Mouse (Mus musculus) CH12F3 (cell line): ENCODE measurements around the gene Pip4k2c.
"Not testable (repeated sequence)": the region's sequence is repeated elsewhere in the genome, so short reads cannot be mapped to it uniquely, and the experiment has no call there.

ENCODE experiments used
- in situ Hi-C: fragments of 300-500 bp; cut with MboI; formaldehyde crosslinking; loops from 2 replicates; pipeline ENCODE4 v1.14.3; 2020; ENCODE audit warnings: low sequenced_read_pairs

Gene Pip4k2c

DNA sequence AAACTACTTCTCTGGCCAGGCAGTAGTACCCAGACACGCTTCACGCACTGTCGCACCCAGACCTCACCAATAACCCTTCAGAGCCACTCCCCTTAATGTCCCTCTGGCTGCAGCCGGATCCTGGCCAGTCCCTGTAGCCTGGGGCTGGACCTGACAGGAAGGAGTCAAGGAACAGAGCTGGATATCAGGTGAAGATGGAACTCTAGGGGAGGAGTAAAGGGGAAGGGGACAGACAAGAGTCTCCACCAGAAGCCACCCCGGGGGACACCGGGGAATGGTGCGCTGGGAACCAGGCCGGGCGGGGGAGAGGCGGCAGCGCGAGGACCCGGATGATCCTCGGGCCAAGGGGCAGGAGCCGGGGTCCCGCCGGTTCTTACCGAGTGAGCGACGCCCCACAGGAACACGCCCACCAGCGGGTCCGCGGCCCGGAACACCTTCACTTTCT is 402 bp downstream of the Pip4k2c start:
- in situ Hi-C loops, result no loop called here

DNA sequence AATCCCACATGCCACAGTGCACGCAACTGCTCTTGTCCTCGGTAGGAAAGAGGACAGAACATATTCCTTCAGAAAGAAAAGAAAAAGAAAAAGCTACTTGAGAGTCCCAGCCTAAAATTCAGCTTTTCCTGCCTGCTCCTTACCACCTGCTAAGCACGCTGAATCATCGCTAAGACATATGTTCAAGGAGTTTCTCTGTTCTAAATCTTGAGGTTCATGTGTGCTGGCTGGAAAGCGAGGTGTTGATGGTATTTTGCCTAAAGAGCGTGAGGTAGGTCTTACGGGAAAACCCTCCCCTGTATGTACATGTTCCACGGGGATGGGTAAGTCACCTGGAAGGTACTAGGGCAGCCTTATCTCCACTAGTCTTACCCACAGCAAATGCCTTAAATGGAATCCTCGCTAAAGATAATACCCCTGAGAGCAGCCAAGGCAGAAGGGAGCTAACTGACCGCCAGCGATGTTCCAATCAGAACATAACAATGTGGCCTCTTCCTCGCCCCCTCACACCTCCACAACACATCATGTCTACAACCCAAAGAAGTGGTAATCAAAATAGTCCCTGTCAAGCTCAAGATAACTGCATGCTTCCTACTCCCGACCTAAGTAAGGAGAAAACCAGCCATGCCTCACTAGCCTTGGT is 1.3 kb downstream of the Pip4k2c start:
- in situ Hi-C loops, result no loop called here

DNA sequence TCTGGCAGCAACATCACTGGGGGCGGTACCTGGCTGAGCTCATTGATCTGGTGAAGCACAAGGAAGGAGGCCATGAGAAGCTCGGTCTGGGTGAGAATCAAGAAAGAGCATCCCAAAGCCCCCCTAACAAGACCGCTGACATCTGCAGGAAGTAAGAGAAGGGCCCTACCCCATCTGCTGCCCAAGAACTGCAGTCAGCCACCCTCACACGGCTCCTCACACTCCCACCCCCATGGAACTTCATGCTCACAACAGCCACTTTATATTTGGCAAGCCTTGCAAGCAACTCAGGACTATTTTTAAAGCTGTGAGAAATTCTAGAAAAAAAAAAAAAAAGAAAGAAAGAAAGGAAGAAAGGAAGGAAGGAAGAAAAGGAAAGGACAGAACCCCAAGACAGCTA is 2.5 kb downstream of the Pip4k2c start:
- in situ Hi-C loops, result no loop called here

DNA sequence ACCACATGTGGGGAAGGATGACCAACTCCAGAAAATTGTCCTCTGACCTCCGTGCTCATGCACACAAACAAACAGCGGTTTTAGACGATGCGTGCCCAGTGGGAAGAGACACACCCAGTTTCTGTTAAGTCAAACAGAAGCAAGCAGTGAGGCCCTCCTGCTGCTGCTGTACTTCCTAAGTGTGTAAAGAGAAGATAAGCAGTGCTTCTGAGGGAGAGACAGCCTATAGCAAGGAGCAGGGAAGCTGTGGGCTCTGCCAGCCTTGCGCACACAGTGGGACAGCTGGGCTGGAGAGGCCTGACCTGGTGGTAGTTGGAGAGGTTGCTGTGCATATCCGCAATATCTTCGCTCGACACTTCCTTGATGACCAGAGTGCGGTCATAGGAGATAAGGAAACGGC is 6.0 kb downstream of the Pip4k2c start:
- in situ Hi-C loops, result no loop called here

DNA sequence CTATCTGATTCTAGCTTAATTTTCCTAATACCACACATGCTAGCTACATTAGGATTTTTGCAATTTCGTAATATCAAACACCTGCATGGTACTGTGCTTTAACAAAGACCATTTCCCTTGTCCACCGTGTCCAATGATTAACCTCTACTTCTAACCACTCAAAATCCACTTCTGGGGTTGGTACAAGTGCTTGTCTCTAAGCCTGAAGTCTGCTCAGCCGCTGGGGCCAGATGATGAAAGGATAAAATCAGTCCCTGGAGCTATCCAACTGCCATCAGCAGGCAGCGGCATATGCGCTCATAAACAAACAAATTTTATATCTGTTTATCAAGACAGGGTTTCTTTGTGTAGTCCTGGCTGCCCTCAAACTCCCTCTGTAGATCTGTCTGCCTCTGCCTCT is 6.8 kb downstream of the Pip4k2c start:
- in situ Hi-C loops, result no loop called here

DNA sequence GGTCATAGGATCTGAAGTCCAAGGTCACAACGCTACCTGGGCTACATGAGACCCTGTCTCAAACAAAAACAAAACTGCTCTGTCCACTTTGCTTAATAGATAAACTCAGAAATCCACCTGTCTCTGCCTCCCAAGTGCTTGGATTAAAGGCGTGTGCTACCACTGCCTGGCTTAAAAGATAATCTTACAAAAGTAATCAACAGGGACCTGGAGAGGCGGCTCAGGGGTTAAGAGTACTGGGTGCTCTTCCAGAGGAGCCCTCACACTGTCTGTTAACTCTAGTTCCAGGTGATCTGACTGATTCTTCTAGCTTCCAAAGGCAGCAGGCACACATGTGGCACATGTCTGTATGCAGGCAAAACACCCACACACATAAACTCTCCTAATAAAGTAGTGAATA is 8.3 kb downstream of the Pip4k2c start:
- in situ Hi-C loops, result no loop called here

DNA sequence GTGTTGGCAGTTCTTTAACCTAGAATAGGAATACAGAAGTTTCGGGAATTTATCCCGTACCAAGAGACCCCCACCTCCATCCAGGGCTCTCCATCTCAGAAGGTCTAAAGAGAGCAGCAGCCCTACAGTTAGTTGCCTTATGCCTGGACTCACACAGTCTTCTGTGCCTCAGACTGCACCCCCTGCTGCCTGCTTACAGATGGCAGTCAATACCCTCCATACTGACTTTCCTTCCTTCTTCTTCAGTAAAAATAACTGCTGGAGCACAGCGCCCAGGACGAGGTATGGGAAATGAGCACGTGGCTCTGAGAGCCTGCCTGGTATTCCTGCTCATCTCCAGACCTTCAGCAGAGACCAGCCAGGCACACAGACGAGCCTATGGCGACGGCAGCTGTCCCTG is 11.1 kb downstream of the Pip4k2c start:
- in situ Hi-C loops, result no loop called here

DNA sequence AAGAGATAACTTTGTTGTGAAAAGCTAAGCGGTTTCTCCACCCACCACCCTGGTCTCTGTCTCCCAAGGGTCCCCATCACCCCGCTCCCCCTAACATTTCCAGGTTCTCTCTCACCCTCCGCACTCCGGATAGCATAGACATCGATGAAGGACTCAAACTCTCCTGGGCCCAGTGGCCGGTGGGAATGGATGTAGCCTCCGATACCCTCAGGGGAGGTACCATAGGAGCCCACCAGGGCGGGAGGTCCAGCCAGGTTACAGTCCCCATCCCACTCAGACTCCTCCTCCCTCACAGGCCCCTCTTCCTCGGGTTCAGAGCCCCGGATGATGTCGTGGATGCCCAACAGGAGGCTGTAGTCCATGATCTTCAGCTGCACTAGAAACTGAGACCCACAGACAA is 11.9 kb downstream of the Pip4k2c start:
- in situ Hi-C loops, result no loop called here

DNA sequence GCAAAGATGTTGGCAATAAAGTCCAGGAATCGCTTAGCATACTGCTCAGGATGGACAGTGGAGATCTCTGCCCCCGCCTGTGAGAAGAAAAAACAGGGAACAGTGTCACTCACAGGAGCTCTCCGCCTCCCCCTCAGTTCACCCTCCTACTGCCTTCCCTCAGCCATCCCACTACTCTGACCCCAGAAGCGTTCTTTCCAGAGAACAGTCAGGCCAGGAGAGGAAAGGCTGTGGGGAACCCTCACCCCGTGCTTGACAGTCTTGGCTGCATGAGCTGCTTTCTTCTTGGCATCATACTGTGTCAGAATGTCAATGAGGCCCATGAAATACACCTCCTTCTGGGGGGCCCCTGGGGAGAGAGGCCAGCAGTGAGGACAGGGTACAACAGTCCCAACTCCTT is 12.3 kb downstream of the Pip4k2c start:
- in situ Hi-C loops, result no loop called here

DNA sequence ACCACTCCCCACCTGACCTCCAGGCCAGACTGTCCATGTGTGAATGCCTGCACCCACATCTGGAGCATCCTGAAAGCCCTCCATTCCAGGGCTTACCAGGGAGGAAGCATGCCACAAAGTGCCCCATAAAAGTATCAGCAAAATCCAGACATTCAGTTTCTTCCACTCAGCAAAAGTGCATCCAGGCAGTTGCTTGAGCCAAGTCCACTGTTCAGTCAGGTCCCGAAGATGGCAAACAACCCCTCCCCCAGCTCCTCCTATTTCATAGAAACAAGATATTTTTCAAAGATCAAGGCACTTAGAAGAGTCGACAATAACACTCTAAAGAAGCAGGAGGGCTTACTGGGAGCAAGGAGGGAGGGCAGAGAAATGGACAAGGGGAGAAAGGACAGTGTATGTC is 12.9 kb downstream of the Pip4k2c start:
- in situ Hi-C loops, result no loop called here

DNA sequence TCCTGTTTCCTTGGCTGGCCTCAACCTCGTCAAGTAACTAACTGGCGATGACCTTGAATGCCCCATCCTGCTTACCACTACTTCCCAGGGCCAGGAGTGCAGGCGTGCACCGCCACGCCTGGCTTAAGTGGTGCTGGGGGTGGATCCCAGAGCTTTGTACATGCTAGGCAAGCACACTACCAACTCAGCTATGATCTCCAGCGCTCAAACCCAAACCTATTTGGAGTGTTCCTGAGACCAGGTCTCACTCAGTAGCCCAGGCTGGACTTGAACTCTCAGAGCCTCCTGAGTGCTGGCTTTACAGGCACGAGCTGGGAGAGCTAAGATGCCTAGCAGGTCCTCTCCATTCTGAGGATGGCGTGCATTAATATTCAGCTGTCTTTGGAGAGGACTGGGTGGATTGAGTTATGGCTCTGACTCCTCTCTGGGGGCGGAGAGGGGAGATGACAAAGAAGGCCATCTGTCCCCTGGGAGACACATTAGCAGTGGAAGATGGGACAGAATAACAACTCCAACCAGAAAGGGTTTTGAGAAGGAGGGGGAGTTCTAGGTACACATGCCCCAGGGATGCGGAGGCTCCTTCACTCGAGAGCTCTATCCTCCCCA is 13.8 kb downstream of the Pip4k2c start:
- in situ Hi-C loops, result no loop called here

DNA sequence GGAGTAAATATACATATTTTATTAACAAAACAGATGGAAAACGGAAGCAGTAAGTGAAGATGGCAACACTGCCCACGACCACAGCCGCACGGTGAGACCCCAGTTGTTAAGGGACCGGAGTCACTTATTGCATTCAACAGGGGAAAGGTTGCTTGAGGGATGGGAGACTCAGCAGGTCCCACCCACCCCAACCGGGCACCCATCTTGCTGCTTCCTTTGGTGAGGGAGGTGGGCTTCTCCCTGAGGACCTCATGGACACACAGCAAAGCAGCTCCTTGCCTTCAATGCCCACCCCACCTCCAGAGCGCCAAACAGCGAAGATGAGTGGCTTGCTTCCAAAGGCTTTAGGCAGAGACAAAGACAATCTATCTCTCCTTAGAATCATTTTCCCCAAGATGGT is 14.3 kb downstream of the Pip4k2c start:
- in situ Hi-C loops, result no loop called here

DNA sequence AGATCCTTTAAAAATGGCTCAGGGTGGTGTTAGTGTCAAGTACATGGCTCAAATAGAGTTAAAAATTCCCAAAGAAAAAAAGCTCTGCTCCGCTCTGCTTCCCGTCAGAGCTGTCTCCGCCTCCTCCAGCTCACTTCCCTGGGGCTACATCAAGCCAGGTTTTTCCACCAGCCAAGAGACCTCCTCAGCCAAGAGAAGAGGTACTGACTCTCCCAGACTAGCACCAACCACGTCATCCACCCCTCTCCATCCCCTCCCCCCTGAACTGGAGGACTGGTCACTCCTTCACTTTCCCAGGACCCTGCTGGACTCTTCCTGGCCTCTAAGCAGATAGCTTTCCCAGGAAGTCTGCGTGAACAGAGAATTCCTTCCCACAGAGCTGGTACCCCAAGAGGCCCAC is 15.0 kb downstream of the Pip4k2c start:
- in situ Hi-C loops, result no loop called here

DNA sequence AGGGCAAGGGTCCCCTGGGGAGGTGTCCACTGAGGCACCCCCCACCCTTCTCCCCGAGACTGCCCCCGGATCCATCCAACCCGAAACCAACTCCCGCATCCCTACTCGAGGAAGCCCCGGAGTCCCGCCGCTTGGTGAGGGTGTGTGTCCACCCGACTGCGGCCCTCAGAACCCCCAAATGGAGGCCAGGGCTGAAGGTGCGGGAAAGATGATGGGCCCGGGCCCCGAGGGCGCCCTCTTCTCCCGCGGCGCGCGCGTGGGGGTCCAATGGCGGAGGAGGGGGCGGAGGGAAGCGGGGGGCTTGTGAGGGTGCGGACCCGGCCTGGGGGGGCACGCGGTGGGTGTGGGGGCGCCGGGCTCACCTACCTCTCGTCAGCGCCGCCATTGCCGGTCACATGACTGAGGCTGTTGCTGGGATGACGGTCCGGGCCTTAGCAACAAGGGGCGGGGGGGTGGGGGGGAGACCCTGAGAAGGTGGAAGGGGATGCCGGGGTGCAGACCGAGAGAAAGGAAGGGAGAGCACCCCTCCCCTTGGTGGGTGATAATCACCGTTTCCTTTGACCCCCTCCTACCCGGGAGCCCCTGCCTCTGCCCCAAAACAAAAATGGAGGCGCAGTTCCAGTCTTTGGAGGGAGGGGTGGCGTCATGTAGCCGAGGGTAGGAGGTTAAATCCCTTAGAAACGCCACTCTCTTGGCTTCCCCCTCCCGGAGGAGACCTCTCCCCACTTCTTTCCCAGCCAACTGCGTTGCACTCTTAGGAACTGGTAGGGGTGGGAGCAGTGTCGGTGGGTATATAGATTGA is 15.9 kb downstream of the Pip4k2c start, which contains the start of gene Dtx3:
Dtx3 (minus strand) TSS at position 401 of the 802 bp plus-strand sequence.
- in situ Hi-C loops, result no loop called here

DNA sequence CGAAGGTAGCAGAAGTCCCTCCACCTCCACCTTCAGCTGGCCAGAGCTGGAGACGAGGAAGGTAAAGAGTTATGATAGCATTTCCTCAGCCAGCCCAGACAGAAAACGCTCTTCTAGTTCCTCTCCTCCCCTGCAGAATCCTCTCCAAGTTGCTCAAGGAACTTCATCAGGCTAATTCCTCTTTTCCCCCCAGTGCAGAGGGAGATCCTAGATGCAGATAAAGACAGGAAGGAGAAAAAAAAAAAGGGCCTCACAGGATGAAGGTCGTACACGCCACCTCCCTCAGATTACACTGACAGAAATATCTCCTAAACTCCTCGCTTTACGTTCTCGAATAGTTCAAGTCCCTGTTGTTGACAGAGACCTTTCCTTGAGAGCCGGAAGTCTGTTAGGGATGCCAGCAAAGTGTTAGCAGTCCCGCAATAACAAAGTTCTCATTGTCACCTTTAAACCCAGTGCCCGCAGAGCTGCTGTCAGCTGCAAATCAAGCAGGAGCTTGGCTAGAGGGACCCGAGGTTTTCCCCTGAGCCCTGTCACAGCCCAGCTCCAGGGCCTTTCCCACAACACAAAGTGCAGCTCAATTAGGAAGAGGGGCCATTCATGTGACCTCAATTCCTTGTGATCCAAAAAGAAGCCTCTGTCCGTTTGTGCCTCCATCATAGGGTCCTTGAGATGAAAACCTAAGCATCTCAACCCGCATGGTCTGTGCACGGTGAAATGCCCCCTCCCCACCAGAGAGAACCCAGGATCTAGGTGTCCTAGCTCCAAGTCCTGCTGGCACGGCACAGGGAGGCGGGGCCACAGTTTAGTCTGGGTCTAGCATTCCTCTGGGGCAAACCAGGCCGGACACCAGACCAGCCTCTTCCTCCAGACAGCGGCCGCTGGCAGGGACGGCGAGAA is 16.7 kb downstream of the Pip4k2c start:
- in situ Hi-C loops, result no loop called here

DNA sequence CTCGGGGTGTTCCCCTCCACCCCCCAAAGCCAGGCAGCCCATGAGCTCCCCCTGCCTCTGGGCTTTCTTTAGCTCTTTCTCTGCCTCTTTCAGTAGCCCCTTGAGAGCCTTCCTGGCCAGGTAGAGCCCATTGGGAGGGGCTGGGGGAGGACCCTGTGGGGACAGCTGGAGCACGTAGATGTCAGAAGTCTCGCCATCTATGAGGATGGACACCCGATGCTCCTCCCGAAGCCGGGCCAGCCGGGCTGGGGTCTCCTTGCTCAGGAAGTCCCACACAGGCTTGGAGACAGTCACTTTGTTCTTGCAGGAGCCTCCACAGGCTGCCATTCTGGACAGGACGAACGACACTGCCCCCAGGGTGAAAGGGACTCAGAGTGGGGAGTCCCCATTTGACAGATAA is 18.4 kb downstream of the Pip4k2c start:
- in situ Hi-C loops, result no loop called here

DNA sequence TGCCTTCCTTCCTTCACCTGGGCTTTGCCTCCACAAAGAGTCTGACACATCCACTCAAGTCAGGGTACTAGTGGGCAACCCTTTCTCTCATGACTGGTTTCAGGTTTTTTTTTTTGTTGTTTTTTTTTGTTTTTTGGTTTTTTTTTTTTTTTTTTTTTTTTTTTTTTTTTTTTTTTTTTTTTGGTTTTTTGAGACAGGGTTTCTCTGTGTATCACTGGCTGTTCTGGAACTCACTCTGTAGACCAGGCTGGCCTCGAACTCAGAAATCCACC is 19.4 kb downstream of the Pip4k2c start:
- in situ Hi-C loops, result not testable (repeated sequence)

DNA sequence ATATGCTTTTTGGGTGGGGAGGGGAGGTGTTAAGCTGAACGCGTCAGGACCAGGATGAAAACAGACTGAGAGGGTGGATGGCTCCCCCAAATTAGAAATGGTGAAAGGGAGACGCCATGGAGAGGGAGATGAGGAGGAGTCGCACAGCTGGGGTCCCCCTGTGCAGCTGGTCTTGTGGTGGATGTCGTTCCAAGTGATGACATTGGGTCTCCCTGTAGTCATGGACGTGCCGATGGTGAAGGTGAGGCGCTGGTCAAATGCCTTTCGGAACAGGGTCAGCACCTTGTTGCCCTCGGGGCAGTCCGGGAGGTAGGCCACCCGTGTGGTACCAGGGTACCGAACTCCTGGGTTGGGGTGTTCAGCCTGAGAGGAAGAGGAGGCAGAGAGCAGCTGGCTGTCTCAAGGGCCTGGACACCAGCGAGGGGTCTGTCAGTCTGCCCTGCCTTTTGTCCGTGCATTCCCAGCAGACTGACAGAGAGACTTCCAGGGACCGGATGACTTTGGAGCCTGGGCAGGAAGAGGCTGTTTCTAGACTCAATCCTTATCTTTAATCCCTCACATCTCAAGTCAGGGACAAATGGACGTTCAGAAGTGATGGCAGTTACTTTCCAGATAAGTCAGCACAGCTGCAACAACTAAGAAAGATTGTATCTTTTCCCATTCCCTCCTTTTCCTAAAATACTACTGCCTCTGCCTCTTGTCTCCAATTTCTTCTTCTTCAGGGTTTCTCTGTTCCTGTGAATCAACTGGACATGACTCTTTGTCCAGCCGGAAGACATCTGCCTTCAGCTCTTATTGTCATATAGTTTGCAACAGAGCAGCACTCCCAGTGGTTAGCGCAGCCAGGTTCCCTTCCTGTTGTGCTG is 20.0 kb downstream of the Pip4k2c start:
- in situ Hi-C loops, result no loop called here

DNA sequence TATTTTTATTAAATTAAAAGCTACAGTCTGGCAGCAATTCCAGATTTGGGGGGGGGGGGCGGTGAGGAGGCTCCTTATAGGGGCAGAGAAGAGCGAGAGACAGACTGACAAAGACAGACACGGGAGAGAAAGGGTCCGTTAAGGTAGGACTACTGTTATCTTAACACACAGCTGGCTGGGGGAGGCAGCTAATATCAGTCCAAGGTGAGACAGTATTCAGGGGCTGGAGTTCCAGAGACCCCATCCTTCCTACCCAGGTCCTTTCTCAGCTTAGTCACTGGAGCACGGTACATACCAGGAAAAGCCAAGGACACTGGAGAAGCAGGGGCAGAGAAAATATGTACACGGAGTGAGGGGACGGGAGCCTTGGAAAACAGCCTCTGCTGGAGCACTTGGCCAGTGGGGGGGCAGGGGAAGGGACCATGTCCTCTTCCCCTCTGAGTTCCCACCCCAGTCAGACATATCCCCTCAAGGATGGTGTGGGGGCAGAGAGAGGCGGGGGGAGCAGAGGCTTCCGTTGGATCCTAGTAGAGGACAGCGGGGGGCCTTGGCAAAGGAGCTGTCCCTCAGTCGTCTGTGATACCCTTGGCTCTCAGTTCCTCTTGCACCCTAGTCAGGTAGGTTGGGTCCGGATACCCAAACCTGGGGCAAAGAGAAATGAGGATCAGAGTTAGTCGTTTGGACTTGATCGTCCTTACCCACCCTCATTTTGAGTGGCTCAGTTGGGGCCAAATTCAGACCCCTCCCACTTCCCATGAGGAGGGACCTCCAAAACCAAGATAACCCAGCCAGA is 20.8 kb downstream of the Pip4k2c start:
- in situ Hi-C loops, result no loop called here
